In the genomic region with DNA sequence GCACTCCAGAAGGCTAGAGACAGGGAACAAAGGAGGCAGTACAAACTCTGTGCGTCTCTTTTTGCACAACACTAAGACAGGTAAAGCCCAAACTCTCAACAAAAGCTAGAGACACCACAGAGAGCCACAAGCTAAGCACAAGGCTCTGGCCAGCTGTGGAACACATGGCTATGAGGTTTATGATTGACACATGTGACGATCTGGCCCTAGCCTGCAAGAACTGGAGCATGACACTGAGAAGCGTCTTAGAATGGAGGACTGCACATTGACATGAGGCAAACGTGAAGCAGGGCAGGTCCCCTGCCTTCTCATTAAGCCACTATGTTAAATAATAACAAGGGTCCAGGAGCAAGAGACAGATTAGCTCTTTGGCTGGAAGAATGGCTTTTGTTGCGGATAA, we compare ENCODE assay signal across 8 mouse cellular contexts. TPM values are rescaled to one million over a fixed set of nuclear protein-coding genes. Genes with fewer than 3 reads are reported as not detected.
DNase-seq lines count a peak whose midpoint lies in the region; ATAC-seq and TF ChIP-seq lines count a peak whose summit lies in the region.

No protein-coding gene starts in this region.

- no peaks in the 10 kb centered on the region for H3K27me3 ChIP-seq in heart, postnatal 0 days (ENCODE audit: control insufficient read depth, insufficient read depth, low read length)
- no peaks in the 10 kb centered on the region for H3K27me3 ChIP-seq in embryonic facial prominence, embryonic 15.5 days
- H3K27me3 ChIP-seq in kidney, embryonic 15.5 days, result no peaks in the 10 kb centered on the region
- H3K27me3 ChIP-seq in neural tube, embryonic 13.5 days, result no peaks in the 10 kb centered on the region

- 68% methylated on average over 5 of the region's 5 CpGs for WGBS in heart, postnatal 0 days
- 40% methylated on average over 5 of the region's 5 CpGs for WGBS in embryonic facial prominence, embryonic 15.5 days
- 38% methylated on average over 5 of the region's 5 CpGs for WGBS in kidney, embryonic 15.5 days
- 61% methylated on average over 5 of the region's 5 CpGs for WGBS in neural tube, embryonic 13.5 days

- peak overlapping the region; percentile 64 for H3K4me2 ChIP-seq in heart, postnatal 0 days (ENCODE audit: low read depth, low read length)
- H3K4me2 ChIP-seq in embryonic facial prominence, embryonic 15.5 days (replicated peaks), result peak overlapping the region; percentile 61
- peak overlapping the region; percentile 65 for H3K4me2 ChIP-seq in kidney, embryonic 15.5 days
- peak overlapping the region; percentile 70 for H3K4me2 ChIP-seq in neural tube, embryonic 13.5 days

- H3K36me3 ChIP-seq in heart, postnatal 0 days (replicated peaks; ENCODE audit: control insufficient read depth, insufficient read depth, low read length), result no peaks in the 10 kb centered on the region
- no peaks in the 10 kb centered on the region for H3K36me3 ChIP-seq in embryonic facial prominence, embryonic 15.5 days
- peaks cover under 1% of the 10 kb centered on the region; the same call in 1 of the 2 replicates for H3K36me3 ChIP-seq in kidney, embryonic 15.5 days
- H3K36me3 ChIP-seq in neural tube, embryonic 13.5 days, result no peaks in the 10 kb centered on the region

- H3K4me1 ChIP-seq in heart, postnatal 0 days (ENCODE audit: control insufficient read depth, insufficient read depth), result peaks cover 52% of the 10 kb centered on the region
- peaks cover 55% of the 10 kb centered on the region for H3K4me1 ChIP-seq in embryonic facial prominence, embryonic 15.5 days
- peaks cover 57% of the 10 kb centered on the region for H3K4me1 ChIP-seq in kidney, embryonic 15.5 days
- peaks cover 61% of the 10 kb centered on the region for H3K4me1 ChIP-seq in neural tube, embryonic 13.5 days (replicated peaks)

- no peak for TF ChIP-seq CTCF in heart, postnatal 0 days (IDR thresholded peaks at IDR 0.05; ENCODE audit: low read depth)

- H3K27ac ChIP-seq in heart, postnatal 0 days (ENCODE audit: low read depth), result no peak overlapping the region
- H3K27ac ChIP-seq in embryonic facial prominence, embryonic 15.5 days (replicated peaks), result peak overlapping the region; percentile 40; the same call in 1 of the 2 replicates
- H3K27ac ChIP-seq in kidney, embryonic 15.5 days, result peak overlapping the region; percentile 46
- H3K27ac ChIP-seq in neural tube, embryonic 13.5 days (replicated peaks), result no peak overlapping the region

- no peak for DNase-seq in heart, postnatal 0 days (ENCODE audit: low spot score)
- DNase-seq in heart, postnatal 36 days, result no peak
- DNase-seq in left cerebral cortex, postnatal 36 days (ENCODE audit: low spot score in 2 of 2), result no peak
- no peak for DNase-seq in testis, postnatal 14 days (ENCODE audit: low spot score)
- DNase-seq in left cerebral cortex, postnatal 25 days (ENCODE audit: low spot score in 2 of 2), result no peak

- intact Hi-C loops in heart, postnatal 36 days (cut with DNase I), result loop anchor here (5.0 kb wide), 2 partner anchors 65 to 260 kb away; no protein-coding TSS in a partner anchor
- intact Hi-C loops in left cerebral cortex, postnatal 36 days (cut with DNase I), result no loop called here
- intact Hi-C loops in left cerebral cortex, postnatal 25 days (cut with DNase I), result loop anchor here (10.0 kb wide), 1 partner anchor 122 kb away; the partner anchor contains the start of gene Efhc1

- no peak overlapping the region for H3K9ac ChIP-seq in heart, postnatal 0 days (replicated peaks; ENCODE audit: low read depth, low read length)
- no peak overlapping the region for H3K9ac ChIP-seq in embryonic facial prominence, embryonic 15.5 days
- H3K9ac ChIP-seq in kidney, embryonic 15.5 days, result no peak overlapping the region
- H3K9ac ChIP-seq in neural tube, embryonic 13.5 days, result no peak overlapping the region

- no peak for TF ChIP-seq EP300 in heart, postnatal 0 days (IDR thresholded peaks at IDR 0.05; ENCODE audit: low read depth)

- H3K4me3 ChIP-seq in heart, postnatal 0 days (ENCODE audit: low read depth, low read length), result peak overlapping the region; percentile 67; the same call in 1 of the 2 replicates
- H3K4me3 ChIP-seq in embryonic facial prominence, embryonic 15.5 days (replicated peaks), result peak overlapping the region; percentile 71
- peak overlapping the region; percentile 57 for H3K4me3 ChIP-seq in kidney, embryonic 15.5 days (replicated peaks)
- H3K4me3 ChIP-seq in neural tube, embryonic 13.5 days, result peak overlapping the region; percentile 54; the same call in 1 of the 2 replicates

- no peak for ATAC-seq in heart, postnatal 0 days (ENCODE audit: insufficient read depth, low read depth)
- ATAC-seq in embryonic facial prominence, embryonic 15.5 days (ENCODE audit: insufficient number of reproducible peaks, low FRiP score, low TSS enrichment, low read depth), result no peak
- no peak for ATAC-seq in kidney, embryonic 15.5 days (replicated peaks; ENCODE audit: low FRiP score)
- ATAC-seq in neural tube, embryonic 13.5 days (ENCODE audit: low read depth), result no peak

- H3K9me3 ChIP-seq in heart, postnatal 0 days (replicated peaks; ENCODE audit: control insufficient read depth, low read length), result no peaks in the 10 kb centered on the region
- no peaks in the 10 kb centered on the region for H3K9me3 ChIP-seq in embryonic facial prominence, embryonic 15.5 days (replicated peaks)
- no peaks in the 10 kb centered on the region for H3K9me3 ChIP-seq in kidney, embryonic 15.5 days (replicated peaks)
- no peaks in the 10 kb centered on the region for H3K9me3 ChIP-seq in neural tube, embryonic 13.5 days

RNA-seq across cellular contexts. Expression of gene Tram2, which starts 1.8 kb away (rescaled TPM):
- total RNA-seq in heart, postnatal 0 days (2014; rRNA removed; ENCODE audit: low replicate concordance), result 2.4 and 2.8 TPM in 2 replicates
- 2.4 and 2.5 TPM in 2 replicates for polyA plus RNA-seq in heart, postnatal 0 days (2015; fragmentation: Nextera tagmentation; extraction: Ambion mirVana)
- 1 to 10 TPM; 5.7 to 7.3 TPM for total RNA-seq in heart, postnatal 36 days (2021)
- polyA plus RNA-seq in embryonic facial prominence, embryonic 15.5 days (2015; fragmentation: Nextera tagmentation; extraction: Ambion mirVana), result 10.3 and 11.0 TPM in 2 replicates
- polyA plus RNA-seq in kidney, embryonic 15.5 days (2015; fragmentation: Nextera tagmentation; extraction: Ambion mirVana), result 8.6 and 9.4 TPM in 2 replicates
- polyA plus RNA-seq in neural tube, embryonic 13.5 days (2015; fragmentation: Nextera tagmentation; extraction: Ambion mirVana), result 2.7 and 2.9 TPM in 2 replicates
- 1 to 10 TPM in 1 of 2 experiments, under 1 TPM in 1; 0.81 to 1.3 TPM for total RNA-seq in left cerebral cortex, postnatal 36 days (2021)
- total RNA-seq in left cerebral cortex, postnatal 25 days (2021), result 1 to 10 TPM; 1.2 to 1.8 TPM

Comparison
In these comparisons a context has a peak if more than half of its experiments do, and no peak if none do; other contexts are left out.
1. H3K27ac ChIP-seq: peak in embryonic facial prominence, embryonic 15.5 days (single experiment) and kidney, embryonic 15.5 days (single experiment); none in heart, postnatal 0 days (single experiment) and neural tube, embryonic 13.5 days (single experiment).
2. Peak in every context shown above with its lines, with median percentiles within 50 percentile points of each other: H3K4me2 ChIP-seq and H3K4me3 ChIP-seq.